Mouse (Mus musculus) small intestine, adult 2 months (tissue): ENCODE results near the gene Hist1h2ab. TPM values are rescaled to one million over a fixed set of nuclear protein-coding genes. Genes with fewer than 3 reads are reported as not detected.
"Not testable (repeated sequence)": the region's sequence is repeated elsewhere in the genome, so short reads cannot be mapped to it uniquely, and the experiment has no call there.

Experiments
- H3K27ac ChIP-seq: fragments of 200-500 bp; 2 replicates; pipeline ENCODE4 v1.5.1; 2012; ENCODE audit warnings: low read depth, low read length, control low read depth, inconsistent platforms; ENCODE audit not compliant: insufficient read depth
- H3K27me3 ChIP-seq: fragments of 200-500 bp; 2 replicates; pipeline ENCODE4 v1.6.1; 2012; ENCODE audit warnings: mild to moderate bottlenecking, moderate library complexity, low read length, inconsistent platforms; ENCODE audit not compliant: control insufficient read depth, insufficient read depth
- H3K36me3 ChIP-seq: fragments of 200-500 bp; 2 replicates; pipeline ENCODE4 v1.6.1; 2012; ENCODE audit warnings: mild to moderate bottlenecking, low read length, control low read depth, inconsistent platforms; ENCODE audit not compliant: control insufficient read depth, insufficient read depth
- H3K4me1 ChIP-seq: fragments of 200-500 bp; 2 replicates; pipeline ENCODE4 v1.6.1; 2012; ENCODE audit warnings: low read length, inconsistent platforms, mixed read lengths; ENCODE audit not compliant: control insufficient read depth, insufficient read depth, insufficient read length
- H3K4me3 ChIP-seq: fragments of 200-500 bp; 2 replicates; pipeline ENCODE4 v1.5.1; 2012; ENCODE audit warnings: low read depth, mild to moderate bottlenecking, control low read depth, inconsistent platforms, low read length, moderate library complexity
- CTCF ChIP-seq: fragments of 200-500 bp; IDR thresholded peaks from 2 replicates; pipeline ENCODE4 v1.5.1; 2012; ENCODE audit warnings: low read depth, mild to moderate bottlenecking, control low read depth, inconsistent platforms, low read length, moderate library complexity, mixed read lengths; ENCODE audit not compliant: insufficient replicate concordance, insufficient read length; ENCODE audit errors: extremely low read depth
- POLR2A ChIP-seq: fragments of 200-500 bp; IDR thresholded peaks from 2 replicates; pipeline ENCODE4 v1.6.1; 2012; ENCODE audit warnings: low read depth, mild to moderate bottlenecking, control low read depth, inconsistent platforms, low read length, moderate library complexity
- WGBS: fragments of 180-500 bp; shearing (Covaris S2); methylation state at CpG from one replicate; pipeline ENCODE4 v1.1.7; 2018; 5-methylcytosine and 5-hydroxymethylcytosine counted together
- polyA plus RNA-seq: library from polyadenylated mRNA; depleted of rRNA; stranded (reverse); fragments of >200 nt; gene quantifications from 2 replicates; pipeline ENCODE4 v1.2.3, GENCODE M21; 2012

Hist1h2ab gene
- polyA plus RNA-seq, 1 experiment, result 55.3 TPM

DNA sequence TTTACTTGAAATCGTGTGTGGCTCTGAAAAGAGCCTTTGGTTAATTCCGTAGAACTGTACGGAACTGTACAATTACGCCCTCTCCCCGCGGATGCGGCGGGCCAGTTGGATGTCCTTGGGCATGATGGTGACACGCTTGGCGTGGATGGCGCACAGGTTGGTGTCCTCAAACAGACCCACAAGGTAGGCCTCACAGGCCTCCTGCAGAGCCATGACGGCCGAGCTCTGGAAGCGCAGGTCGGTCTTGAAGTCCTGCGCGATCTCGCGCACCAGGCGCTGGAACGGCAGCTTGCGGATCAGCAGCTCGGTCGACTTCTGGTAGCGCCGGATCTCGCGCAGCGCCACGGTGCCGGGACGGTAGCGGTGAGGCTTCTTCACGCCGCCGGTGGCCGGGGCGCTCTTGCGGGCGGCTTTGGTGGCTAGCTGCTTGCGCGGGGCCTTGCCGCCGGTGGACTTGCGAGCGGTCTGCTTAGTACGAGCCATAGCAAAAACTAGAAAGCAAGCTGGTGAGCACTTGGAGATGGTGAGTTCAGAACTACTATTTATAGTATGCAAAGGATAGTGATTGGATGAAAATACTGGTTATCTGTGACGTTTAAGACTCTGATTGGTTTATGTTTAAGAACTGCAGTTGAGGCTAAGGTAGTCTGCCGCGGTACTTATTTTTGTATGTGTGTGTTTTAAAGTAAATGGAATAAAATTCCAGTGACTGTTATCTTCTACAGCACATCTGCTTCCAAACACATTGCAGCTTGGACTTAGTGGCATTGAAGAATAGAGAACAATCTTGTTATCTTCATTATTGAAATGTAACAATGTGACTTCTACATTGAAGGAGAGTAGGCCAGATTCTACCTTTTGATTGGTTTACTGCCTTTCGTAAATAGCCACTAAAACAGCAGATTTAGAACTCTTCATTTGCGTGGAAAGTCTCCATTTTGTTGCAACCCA lies 11.2 kb downstream of the Hist1h2ab start, which contains the start of gene Hist1h3a:
Gene Hist1h3a, minus strand, starts transcription at position 516 of the 951 bp plus-strand sequence.
- H3K36me3 ChIP-seq, H3K27me3 ChIP-seq: not testable (repeated sequence)
- Histone ChIP-seq H3K27ac (peak within 1 kb of the TSS; percentile 90), H3K4me3 (peak within 1 kb of the TSS; percentile 71), H3K4me1 (peaks cover 18% of the 10 kb centered on the region)
- peak; percentile 55; the same call in 1 of the 2 replicates for TF ChIP-seq POLR2A
- WGBS, result under 1% methylated on average over 29 of the region's 52 CpGs

- no peaks in the 10 kb centered on the region for H3K36me3 ChIP-seq
- peak overlapping the region; percentile 71 for H3K4me3 ChIP-seq
- H3K27ac ChIP-seq, result peak overlapping the region; percentile 82
- H3K27me3 ChIP-seq, result no peaks in the 10 kb centered on the region
- WGBS, result 1% methylated on average over 10 of the region's 10 CpGs
- TF ChIP-seq POLR2A, result no peak
- no peak for TF ChIP-seq CTCF
- peaks cover 16% of the 10 kb centered on the region for H3K4me1 ChIP-seq
Observed at GRCm38 (mm10) chr13:23763242-23763585, 12.3 kb downstream of the Hist1h2ab start.

DNA sequence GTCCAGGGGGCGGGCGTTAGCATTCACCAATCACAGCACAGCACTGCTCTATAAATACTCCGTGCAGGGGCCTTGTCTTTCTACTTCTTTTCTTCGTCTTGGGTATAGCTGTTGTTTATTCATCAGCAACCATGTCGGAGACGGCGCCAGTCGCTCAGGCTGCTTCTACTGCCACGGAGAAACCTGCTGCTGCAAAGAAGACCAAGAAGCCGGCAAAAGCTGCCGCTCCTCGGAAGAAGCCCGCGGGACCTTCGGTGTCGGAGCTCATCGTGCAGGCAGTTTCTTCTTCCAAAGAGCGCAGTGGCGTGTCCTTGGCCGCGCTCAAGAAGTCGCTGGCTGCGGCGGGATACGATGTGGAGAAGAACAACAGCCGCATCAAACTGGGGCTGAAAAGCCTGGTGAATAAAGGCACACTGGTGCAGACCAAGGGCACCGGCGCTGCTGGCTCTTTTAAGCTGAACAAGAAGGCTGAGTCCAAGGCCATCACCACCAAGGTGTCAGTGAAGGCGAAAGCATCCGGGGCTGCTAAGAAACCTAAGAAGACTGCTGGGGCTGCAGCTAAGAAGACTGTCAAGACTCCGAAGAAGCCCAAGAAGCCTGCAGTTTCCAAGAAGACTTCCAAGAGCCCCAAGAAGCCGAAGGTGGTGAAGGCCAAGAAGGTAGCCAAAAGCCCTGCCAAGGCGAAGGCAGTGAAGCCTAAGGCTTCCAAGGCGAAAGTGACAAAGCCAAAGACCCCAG lies 12.8 kb downstream of the Hist1h2ab start, which contains the start of gene Hist1h1a:
Gene Hist1h1a, plus strand, starts transcription at position 81 of the 738 bp plus-strand sequence.
- Histone ChIP-seq H3K4me1 (peaks cover 16% of the 10 kb centered on the region), H3K36me3 (no peaks in the 10 kb centered on the region), H3K27ac (peak within 1 kb of the TSS; percentile 82), H3K27me3 (no peaks in the 10 kb centered on the region), H3K4me3 (peak within 1 kb of the TSS; percentile 71)
- peak; percentile 81 for TF ChIP-seq POLR2A
- no peak; the same call in 1 of the 2 replicates for TF ChIP-seq CTCF
- WGBS, result 6% methylated on average over 34 of the region's 34 CpGs

GRCm38 (mm10) chr13:23764324-23765171 lies 13.6 kb downstream of the Hist1h2ab start:
- 55% methylated on average over 12 of the region's 12 CpGs for WGBS
- Histone ChIP-seq H3K4me3 (peak overlapping the region; percentile 71), H3K27ac (no peak overlapping the region), H3K4me1 (peaks cover 16% of the 10 kb centered on the region), H3K36me3 (no peaks in the 10 kb centered on the region), H3K27me3 (no peaks in the 10 kb centered on the region)
- TF ChIP-seq CTCF, result no peak
- TF ChIP-seq POLR2A, result no peak

- Histone ChIP-seq H3K4me1 (peaks cover 12% of the 10 kb centered on the region), H3K36me3 (no peaks in the 10 kb centered on the region), H3K27me3 (no peaks in the 10 kb centered on the region), H3K4me3 (no peak overlapping the region), H3K27ac (no peak overlapping the region)
- WGBS, result 74% methylated on average over 1 of the region's 1 CpGs
- TF ChIP-seq CTCF (no peak), POLR2A (no peak)
Observed at GRCm38 (mm10) chr13:23765172-23765513, 14.2 kb downstream of the Hist1h2ab start.

GRCm38 (mm10) chr13:23766772-23767171 lies 15.8 kb downstream of the Hist1h2ab start:
- no peaks in the 10 kb centered on the region for H3K36me3 ChIP-seq
- H3K4me1 ChIP-seq, result peaks cover 12% of the 10 kb centered on the region
- H3K27me3 ChIP-seq, result no peaks in the 10 kb centered on the region
- H3K4me3 ChIP-seq, result no peak overlapping the region
- peak overlapping the region; percentile 66 for H3K27ac ChIP-seq
- TF ChIP-seq POLR2A (no peak), CTCF (no peak)
